Mouse (Mus musculus) stomach, embryonic 14.5 days (tissue): ENCODE measurements around the gene Aldh1a1. TPM values are rescaled to one million over a fixed set of nuclear protein-coding genes. Genes with fewer than 3 reads are reported as not detected.

ENCODE experiments used
- ATAC-seq: fragments of 200-750 bp; cut with Nextera tagmentation; 2 replicates; pipeline ENCODE4 v1.8.0; 2017; ENCODE audit warnings: low read depth, moderate TSS enrichment; ENCODE audit not compliant: insufficient number of reproducible peaks, insufficient read depth, low FRiP score
- H3K27ac ChIP-seq: fragments of 300-500 bp; sonication (generic); 2 replicates; pipeline ENCODE4 v1.5.1; 2014; ENCODE audit warnings: mild to moderate bottlenecking, low read length, moderate library complexity, mixed read lengths
- H3K27me3 ChIP-seq: fragments of 300-500 bp; sonication (generic); 2 replicates; pipeline ENCODE4 v1.6.1; 2014; ENCODE audit warnings: low read length, control low read depth, mixed read lengths; ENCODE audit not compliant: control insufficient read depth, insufficient read depth
- H3K36me3 ChIP-seq: fragments of 300-500 bp; sonication (generic); 2 replicates; pipeline ENCODE4 v1.6.1; 2014; ENCODE audit warnings: mild to moderate bottlenecking, control low read depth, low read length, moderate library complexity, mixed read lengths; ENCODE audit not compliant: control insufficient read depth, insufficient read depth
- H3K4me1 ChIP-seq: fragments of 300-500 bp; sonication (generic); 2 replicates; pipeline ENCODE4 v1.6.1; 2014; ENCODE audit warnings: low read length, control low read depth, mixed read lengths; ENCODE audit not compliant: control insufficient read depth, insufficient read depth
- H3K4me2 ChIP-seq: fragments of 300-500 bp; sonication (generic); replicated peaks from 2 replicates; pipeline ENCODE4 v1.6.1; 2014; ENCODE audit warnings: low read depth, low read length, control low read depth
- H3K4me3 ChIP-seq: fragments of 300-500 bp; sonication (generic); 2 replicates; pipeline ENCODE4 v1.5.1; 2014; ENCODE audit warnings: low read depth, low read length, control low read depth
- H3K9ac ChIP-seq: fragments of 300-500 bp; sonication (generic); replicated peaks from 2 replicates; pipeline ENCODE4 v1.6.1; 2014; ENCODE audit warnings: low read depth, mild to moderate bottlenecking, control low read depth, low read length, moderate library complexity, mixed read lengths
- H3K9me3 ChIP-seq: fragments of 300-500 bp; sonication (generic); 2 replicates; pipeline ENCODE4 v1.6.1; 2016; ENCODE audit warnings: low read depth, low read length, control low read depth; ENCODE audit not compliant: control insufficient read depth
- WGBS: fragments of 180-500 bp; shearing (Covaris S2); extraction: QIAGEN DNeasy Blood & Tissue Kit; methylation state at CpG from one replicate; pipeline ENCODE4 v1.1.7; 2014; 5-methylcytosine and 5-hydroxymethylcytosine counted together
- polyA plus RNA-seq: library from polyadenylated mRNA; unstranded; fragments of >200 nt; fragmentation: Nextera tagmentation; extraction: Ambion mirVana; gene quantifications from 2 replicates; pipeline ENCODE4 v1.2.1, GENCODE M21; 2014

Aldh1a1 gene
- polyA plus RNA-seq, 1 experiment from 2014 or later: 18.0 TPM

DNA sequence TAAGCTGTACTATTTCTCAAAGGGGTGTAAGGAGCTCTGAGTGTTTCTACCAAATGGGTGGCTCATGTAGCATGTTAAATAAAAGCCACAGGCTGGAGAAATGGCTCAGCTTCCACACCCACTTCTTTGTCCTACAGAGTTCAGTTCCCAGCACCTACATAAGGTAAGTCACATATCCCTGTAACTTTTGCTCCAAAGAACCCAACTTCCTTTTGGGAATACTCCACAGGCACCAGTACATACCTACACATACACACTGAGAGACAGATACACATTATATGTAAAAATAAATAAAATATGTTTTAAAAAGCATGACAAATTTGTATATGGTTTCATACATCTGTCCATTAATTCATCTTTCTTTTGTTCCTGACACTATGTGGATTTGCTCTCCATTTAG is 66.0 kb downstream of the Aldh1a1 start:
- H3K27ac ChIP-seq: no peak overlapping the region
- no peaks in the 10 kb centered on the region for H3K27me3 ChIP-seq
- H3K4me3 ChIP-seq: no peak overlapping the region
- H3K4me2 ChIP-seq: no peak overlapping the region
- H3K9ac ChIP-seq: no peak overlapping the region
- no peaks in the 10 kb centered on the region for H3K36me3 ChIP-seq
- H3K9me3 ChIP-seq: no peaks in the 10 kb centered on the region
- H3K4me1 ChIP-seq: no peaks in the 10 kb centered on the region
- no peak for ATAC-seq

DNA sequence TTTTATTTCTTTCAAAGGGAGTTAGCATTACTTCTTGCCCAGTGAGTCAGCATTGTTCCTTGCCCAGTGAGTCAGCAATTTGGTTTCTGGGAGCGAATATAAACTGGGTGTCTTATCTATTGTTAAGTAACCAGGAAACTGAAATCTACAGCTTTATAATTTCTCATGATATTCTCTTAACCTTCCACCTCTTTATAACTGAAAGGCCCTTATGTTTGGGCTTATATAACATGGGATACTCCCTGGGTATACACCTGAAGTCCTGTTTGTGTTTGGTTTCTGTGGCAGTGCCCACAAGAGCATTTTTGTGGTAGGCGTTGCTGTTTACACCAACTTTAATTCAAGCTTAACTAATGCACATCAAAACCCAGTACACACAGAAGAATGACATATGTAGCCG is 66.4 kb downstream of the Aldh1a1 start:
- H3K27ac ChIP-seq: no peak overlapping the region
- no peak for ATAC-seq
- H3K36me3 ChIP-seq: no peaks in the 10 kb centered on the region
- no peak overlapping the region for H3K4me3 ChIP-seq
- H3K27me3 ChIP-seq: no peaks in the 10 kb centered on the region
- H3K9ac ChIP-seq: no peak overlapping the region
- H3K4me1 ChIP-seq: no peaks in the 10 kb centered on the region
- H3K4me2 ChIP-seq: no peak overlapping the region
- H3K9me3 ChIP-seq: no peaks in the 10 kb centered on the region
- WGBS: 78% methylated on average over 3 of the region's 3 CpGs

DNA sequence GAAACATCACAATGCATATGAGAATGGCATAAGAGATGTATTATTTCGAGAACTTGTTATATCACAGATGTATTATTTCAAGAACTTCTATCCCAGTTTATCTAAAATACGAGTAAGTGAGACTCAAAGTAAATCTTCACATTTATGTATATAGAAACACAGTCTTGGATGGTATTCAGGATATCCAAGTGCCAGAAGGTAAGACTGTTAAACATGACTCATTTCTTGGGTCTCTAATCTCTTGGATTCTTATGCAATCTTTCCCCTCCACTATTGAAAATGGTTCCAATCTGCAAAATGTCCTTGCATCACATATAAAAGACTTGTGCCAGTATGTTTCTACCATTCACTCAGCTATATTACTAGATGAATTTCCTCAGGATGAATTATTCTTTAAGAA is 67.4 kb downstream of the Aldh1a1 start:
- WGBS: 56% methylated on average over 2 of the region's 2 CpGs
- ATAC-seq: no peak

DNA sequence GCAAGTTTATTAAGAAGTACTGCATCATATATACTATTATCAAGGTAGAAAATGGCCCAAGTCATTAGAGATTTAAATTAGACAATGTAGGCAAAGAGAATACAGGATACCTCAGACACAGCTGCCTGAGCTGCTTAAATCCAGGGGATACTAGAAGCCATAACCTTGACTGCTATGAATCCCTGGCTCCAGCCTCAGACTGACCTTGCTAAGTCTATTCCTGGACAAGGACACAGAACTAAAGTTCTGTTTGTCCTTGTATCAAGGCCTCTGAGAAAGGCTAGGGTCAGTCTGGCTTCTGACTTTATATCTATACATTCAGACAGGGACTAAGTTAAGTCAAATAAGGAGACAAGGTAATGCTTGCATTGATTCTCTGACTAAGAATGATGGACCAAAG is 69.9 kb downstream of the Aldh1a1 start:
- no peaks in the 10 kb centered on the region for H3K36me3 ChIP-seq
- no peak for ATAC-seq
- no peaks in the 10 kb centered on the region for H3K4me1 ChIP-seq
- H3K9ac ChIP-seq: no peak overlapping the region
- H3K9me3 ChIP-seq: no peaks in the 10 kb centered on the region
- H3K4me2 ChIP-seq: no peak overlapping the region
- no peaks in the 10 kb centered on the region for H3K27me3 ChIP-seq
- no peak overlapping the region for H3K27ac ChIP-seq
- H3K4me3 ChIP-seq: no peak overlapping the region

More for the DNA sequence above, 67.4 kb downstream of the Aldh1a1 start:
- no peak overlapping the region for H3K4me3 ChIP-seq
- no peaks in the 10 kb centered on the region for H3K9me3 ChIP-seq
- no peak overlapping the region for H3K4me2 ChIP-seq
- H3K36me3 ChIP-seq: no peaks in the 10 kb centered on the region
- H3K27me3 ChIP-seq: no peaks in the 10 kb centered on the region
- H3K9ac ChIP-seq: no peak overlapping the region
- no peak overlapping the region for H3K27ac ChIP-seq
- H3K4me1 ChIP-seq: no peaks in the 10 kb centered on the region

DNA sequence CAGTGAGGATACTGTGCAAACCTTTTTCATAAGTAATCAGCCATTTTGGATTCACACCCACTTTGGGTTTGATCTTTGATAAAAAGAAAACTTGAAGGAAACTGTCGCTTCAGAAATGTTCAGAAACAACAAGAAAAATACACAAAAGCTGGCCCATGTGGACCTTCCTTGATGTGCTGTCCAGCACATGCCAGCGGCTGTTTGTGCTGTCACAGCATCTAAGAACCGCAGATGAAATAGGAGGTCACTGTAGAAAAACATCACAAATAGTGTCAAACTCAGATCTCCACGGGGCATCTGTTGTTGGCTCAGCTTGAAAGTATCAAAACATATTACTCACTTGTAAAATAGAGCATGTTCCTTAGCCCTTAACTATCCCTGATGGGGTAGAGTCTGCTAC is 73.8 kb downstream of the Aldh1a1 start:
- H3K9ac ChIP-seq: no peak overlapping the region
- no peaks in the 10 kb centered on the region for H3K4me1 ChIP-seq
- ATAC-seq: no peak
- no peak overlapping the region for H3K4me2 ChIP-seq
- H3K27me3 ChIP-seq: no peaks in the 10 kb centered on the region
- H3K36me3 ChIP-seq: no peaks in the 10 kb centered on the region
- H3K4me3 ChIP-seq: no peak overlapping the region
- no peaks in the 10 kb centered on the region for H3K9me3 ChIP-seq
- no peak overlapping the region for H3K27ac ChIP-seq
- WGBS: 89% methylated on average over 4 of the region's 4 CpGs

GRCm38 (mm10) chr19:20567039-20567438 is 74.5 kb downstream of the Aldh1a1 start:
- H3K9ac ChIP-seq: no peak overlapping the region
- no peaks in the 10 kb centered on the region for H3K9me3 ChIP-seq
- H3K4me2 ChIP-seq: no peak overlapping the region
- no peak for ATAC-seq
- no peak overlapping the region for H3K27ac ChIP-seq
- no peak overlapping the region for H3K4me3 ChIP-seq
- H3K27me3 ChIP-seq: no peaks in the 10 kb centered on the region
- H3K4me1 ChIP-seq: no peaks in the 10 kb centered on the region
- H3K36me3 ChIP-seq: no peaks in the 10 kb centered on the region
- WGBS: 87% methylated on average over 2 of the region's 2 CpGs

DNA sequence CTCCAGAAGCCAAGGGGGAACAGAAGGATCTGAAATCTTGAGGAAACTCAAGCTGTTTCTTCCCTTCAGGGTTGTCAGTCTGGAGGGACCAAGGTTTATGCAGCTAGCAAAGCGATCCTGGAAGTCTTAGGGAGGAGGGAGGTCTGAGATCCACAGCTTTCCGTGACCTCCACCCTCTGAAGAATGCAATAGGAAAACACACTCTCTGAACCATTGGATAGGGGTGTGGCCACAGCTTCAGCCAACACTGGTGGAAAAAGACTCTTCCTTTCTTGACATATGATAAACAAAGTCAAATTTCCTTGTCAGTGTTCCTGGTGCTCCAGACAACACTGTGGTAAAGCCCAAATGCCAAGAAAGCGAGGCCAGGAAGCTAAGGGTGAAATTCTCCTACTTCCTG is 84.5 kb downstream of the Aldh1a1 start:
- no peaks in the 10 kb centered on the region for H3K9me3 ChIP-seq
- no peaks in the 10 kb centered on the region for H3K36me3 ChIP-seq
- no peak for ATAC-seq
- no peak overlapping the region for H3K4me3 ChIP-seq
- H3K27me3 ChIP-seq: no peaks in the 10 kb centered on the region
- H3K9ac ChIP-seq: no peak overlapping the region
- peaks cover 8% of the 10 kb centered on the region; the same call in 1 of the 2 replicates for H3K4me1 ChIP-seq
- H3K4me2 ChIP-seq: no peak overlapping the region
- WGBS: 51% methylated on average over 3 of the region's 3 CpGs
- 0 out of 2 replicates have a peak overlapping the region, but pooled peaks have one; percentile 39 for H3K27ac ChIP-seq

- ATAC-seq: no peak
- H3K36me3 ChIP-seq: no peaks in the 10 kb centered on the region
- peaks cover 8% of the 10 kb centered on the region; the same call in 1 of the 2 replicates for H3K4me1 ChIP-seq
- H3K9ac ChIP-seq: no peak overlapping the region
- no peak overlapping the region for H3K4me2 ChIP-seq
- H3K27ac ChIP-seq: 0 out of 2 replicates have a peak overlapping the region, but pooled peaks have one; percentile 39
- no peak overlapping the region for H3K4me3 ChIP-seq
- no peaks in the 10 kb centered on the region for H3K27me3 ChIP-seq
- 44% methylated on average over 5 of the region's 5 CpGs for WGBS
- no peaks in the 10 kb centered on the region for H3K9me3 ChIP-seq
Observed at GRCm38 (mm10) chr19:20577429-20577828, 84.9 kb downstream of the Aldh1a1 start.

DNA sequence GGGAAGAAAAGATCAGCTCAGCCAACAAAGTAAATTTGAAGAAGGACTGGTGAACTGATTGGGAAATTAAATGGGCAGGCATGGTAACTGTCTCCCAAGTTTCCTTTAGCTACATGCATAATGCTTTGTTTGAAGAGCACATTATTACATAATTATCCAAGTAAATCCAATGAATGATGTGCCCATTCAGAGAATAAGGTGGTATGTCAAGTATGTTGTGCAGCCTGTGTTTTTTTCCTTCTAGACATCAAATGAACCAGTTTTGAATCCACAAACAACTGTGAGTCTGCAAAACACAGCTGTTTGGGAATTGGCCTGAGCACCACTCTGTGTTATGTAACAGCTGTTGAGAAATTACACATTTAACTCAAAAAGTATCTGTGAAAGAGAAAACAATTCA is 107.4 kb downstream of the Aldh1a1 start:
- peaks cover 5% of the 10 kb centered on the region for H3K4me1 ChIP-seq
- H3K36me3 ChIP-seq: no peaks in the 10 kb centered on the region
- H3K9me3 ChIP-seq: no peaks in the 10 kb centered on the region
- H3K9ac ChIP-seq: no peak overlapping the region
- H3K4me2 ChIP-seq: no peak overlapping the region
- no peak overlapping the region for H3K4me3 ChIP-seq
- H3K27ac ChIP-seq: no peak overlapping the region
- no peak for ATAC-seq
- no peaks in the 10 kb centered on the region for H3K27me3 ChIP-seq
